Mouse (Mus musculus) lung, embryonic 15.5 days (tissue): ENCODE results near the gene Jsrp1. TPM values are rescaled to one million over a fixed set of nuclear protein-coding genes. Genes with fewer than 3 reads are reported as not detected.

Experiments used
- ATAC-seq: fragments of 200-750 bp; cut with Nextera tagmentation; 2 replicates; pipeline ENCODE4 v1.8.0; 2017; ENCODE audit warnings: moderate number of reproducible peaks, borderline replicate concordance; ENCODE audit not compliant: low FRiP score, low TSS enrichment; ENCODE audit errors: extremely low read depth
- H3K27ac ChIP-seq: fragments of 300-500 bp; sonication (generic); 2 replicates; pipeline ENCODE4 v1.5.1; 2015; ENCODE audit warnings: moderate library complexity, mild to moderate bottlenecking, inconsistent platforms
- H3K27me3 ChIP-seq: fragments of 300-500 bp; sonication (generic); 2 replicates; pipeline ENCODE4 v1.6.1; 2015; ENCODE audit warnings: inconsistent platforms
- H3K36me3 ChIP-seq: fragments of 300-500 bp; sonication (generic); 2 replicates; pipeline ENCODE4 v1.6.1; 2015; ENCODE audit warnings: inconsistent platforms
- H3K4me1 ChIP-seq: fragments of 300-500 bp; sonication (generic); 2 replicates; pipeline ENCODE4 v1.6.1; 2015; ENCODE audit warnings: inconsistent platforms
- H3K4me2 ChIP-seq: fragments of 300-500 bp; sonication (generic); 2 replicates; pipeline ENCODE4 v1.6.1; 2015; ENCODE audit warnings: inconsistent platforms, mild to moderate bottlenecking, moderate library complexity
- H3K4me3 ChIP-seq: fragments of 300-500 bp; sonication (generic); 2 replicates; pipeline ENCODE4 v1.5.1; 2015; ENCODE audit warnings: mild to moderate bottlenecking, inconsistent platforms
- H3K9ac ChIP-seq: fragments of 300-500 bp; sonication (generic); 2 replicates; pipeline ENCODE4 v1.6.1; 2015; ENCODE audit warnings: inconsistent platforms
- H3K9me3 ChIP-seq: fragments of 300-500 bp; sonication (generic); 2 replicates; pipeline ENCODE4 v1.6.1; 2016; ENCODE audit warnings: inconsistent platforms
- WGBS: fragments of 180-500 bp; shearing (Covaris S2); methylation state at CpG from one replicate; pipeline ENCODE4 v1.1.7; 2015; 5-methylcytosine and 5-hydroxymethylcytosine counted together
- polyA plus RNA-seq: library from polyadenylated mRNA; unstranded; fragments of >200 nt; fragmentation: Nextera tagmentation; extraction: Ambion mirVana; gene quantifications from 2 replicates; pipeline ENCODE4 v1.2.1, GENCODE M21; 2015

Jsrp1 gene
- 0.74 and 1.5 TPM in 2 replicates for polyA plus RNA-seq

GRCm38 (mm10) chr10:80813366-80813765, at the start of gene Jsrp1:
TSS of gene Jsrp1 (minus strand) at chr10:80813498.
- Histone ChIP-seq H3K27me3 (peaks cover 23% of the 10 kb centered on the region), H3K36me3 (no peaks in the 10 kb centered on the region), H3K9ac (no peak within 1 kb of the TSS), H3K4me1 (peaks cover 15% of the 10 kb centered on the region), H3K4me2 (no peak within 1 kb of the TSS), H3K27ac (no peak within 1 kb of the TSS), H3K4me3 (no peak within 1 kb of the TSS), H3K9me3 (no peaks in the 10 kb centered on the region)
- 50% methylated on average over 4 of the region's 4 CpGs for WGBS
- no peak for ATAC-seq

- Histone ChIP-seq H3K9ac (no peak overlapping the region), H3K9me3 (no peaks in the 10 kb centered on the region), H3K4me2 (no peak overlapping the region), H3K4me1 (peaks cover 10% of the 10 kb centered on the region; the same call in 1 of the 2 replicates), H3K27me3 (no peaks in the 10 kb centered on the region), H3K36me3 (peaks cover 23% of the 10 kb centered on the region), H3K27ac (no peak overlapping the region), H3K4me3 (no peak overlapping the region)
- WGBS, result 90% methylated on average over 5 of the region's 5 CpGs
- ATAC-seq, result no peak
Observed at GRCm38 (mm10) chr10:80862305-80862704, 49.0 kb upstream of the Jsrp1 start.

GRCm38 (mm10) chr10:80858350-80858935, 45.1 kb upstream of the Jsrp1 start:
- H3K36me3 ChIP-seq, result peaks cover 16% of the 10 kb centered on the region
- H3K9me3 ChIP-seq, result no peaks in the 10 kb centered on the region
- H3K9ac ChIP-seq, result no peak overlapping the region
- H3K4me3 ChIP-seq, result no peak overlapping the region
- H3K27me3 ChIP-seq, result no peaks in the 10 kb centered on the region
- WGBS, result 48% methylated on average over 7 of the region's 7 CpGs
- peak overlapping the region; percentile 63 for H3K27ac ChIP-seq
- no peak overlapping the region for H3K4me2 ChIP-seq
- no peak; the same call in 1 of the 2 replicates for ATAC-seq
- H3K4me1 ChIP-seq, result peaks cover 41% of the 10 kb centered on the region

GRCm38 (mm10) chr10:80857848-80858247, 44.5 kb upstream of the Jsrp1 start:
- Histone ChIP-seq H3K9ac (no peak overlapping the region; the same call in 1 of the 2 replicates), H3K4me3 (no peak overlapping the region), H3K4me2 (no peak overlapping the region)

GRCm38 (mm10) chr10:80857386-80857785, 44.1 kb upstream of the Jsrp1 start:
- 54% methylated on average over 8 of the region's 8 CpGs for WGBS
- Histone ChIP-seq H3K4me1 (peaks cover 43% of the 10 kb centered on the region), H3K4me2 (no peak overlapping the region), H3K9ac (no peak overlapping the region), H3K4me3 (no peak overlapping the region), H3K27ac (peak overlapping the region; percentile 63), H3K36me3 (peaks cover 13% of the 10 kb centered on the region), H3K9me3 (no peaks in the 10 kb centered on the region), H3K27me3 (no peaks in the 10 kb centered on the region)
- ATAC-seq, result no peak

More at GRCm38 (mm10) chr10:80857848-80858247, 44.5 kb upstream of the Jsrp1 start:
- ATAC-seq, result no peak; the same call in 1 of the 2 replicates
- no peaks in the 10 kb centered on the region for H3K9me3 ChIP-seq
- 42% methylated on average over 3 of the region's 3 CpGs for WGBS
- no peaks in the 10 kb centered on the region for H3K27me3 ChIP-seq
- peak overlapping the region; percentile 63 for H3K27ac ChIP-seq
- peaks cover 43% of the 10 kb centered on the region for H3K4me1 ChIP-seq
- H3K36me3 ChIP-seq, result peaks cover 14% of the 10 kb centered on the region

- Histone ChIP-seq H3K36me3 (peaks cover 18% of the 10 kb centered on the region), H3K4me3 (no peak overlapping the region; the same call in 1 of the 2 replicates), H3K4me2 (peak overlapping the region; percentile 99; the same call in 1 of the 2 replicates), H3K9me3 (no peaks in the 10 kb centered on the region), H3K27ac (peak overlapping the region; percentile 63; the same call in 1 of the 2 replicates), H3K27me3 (no peaks in the 10 kb centered on the region), H3K4me1 (peaks cover 43% of the 10 kb centered on the region), H3K9ac (peak overlapping the region; percentile 79; the same call in 1 of the 2 replicates)
- WGBS, result 65% methylated on average over 5 of the region's 5 CpGs
- no peak for ATAC-seq
Observed at GRCm38 (mm10) chr10:80856908-80857307, 43.6 kb upstream of the Jsrp1 start.

- no peak for ATAC-seq
- Histone ChIP-seq H3K9ac (peak overlapping the region; percentile 79), H3K27ac (no peak overlapping the region)
Observed at GRCm38 (mm10) chr10:80856267-80856666, 43.0 kb upstream of the Jsrp1 start.

GRCm38 (mm10) chr10:80855749-80856073, 42.4 kb upstream of the Jsrp1 start:
- peak overlapping the region; percentile 99 for H3K4me2 ChIP-seq
- ATAC-seq, result no peak
- peaks cover 43% of the 10 kb centered on the region for H3K4me1 ChIP-seq
- peak overlapping the region; percentile 79 for H3K9ac ChIP-seq
- H3K36me3 ChIP-seq, result peaks cover 20% of the 10 kb centered on the region
- H3K27me3 ChIP-seq, result no peaks in the 10 kb centered on the region
- H3K9me3 ChIP-seq, result no peaks in the 10 kb centered on the region
- H3K4me3 ChIP-seq, result peak overlapping the region; percentile 78
- no peak overlapping the region for H3K27ac ChIP-seq
- 16% methylated on average over 11 of the region's 11 CpGs for WGBS

More at GRCm38 (mm10) chr10:80856267-80856666, 43.0 kb upstream of the Jsrp1 start:
- no peaks in the 10 kb centered on the region for H3K27me3 ChIP-seq
- H3K9me3 ChIP-seq, result no peaks in the 10 kb centered on the region
- H3K4me2 ChIP-seq, result peak overlapping the region; percentile 99
- H3K4me3 ChIP-seq, result peak overlapping the region; percentile 78
- WGBS, result 39% methylated on average over 3 of the region's 3 CpGs
- peaks cover 18% of the 10 kb centered on the region for H3K36me3 ChIP-seq
- H3K4me1 ChIP-seq, result peaks cover 43% of the 10 kb centered on the region

- H3K36me3 ChIP-seq, result peaks cover 20% of the 10 kb centered on the region
- WGBS, result under 1% methylated on average over 81 of the region's 81 CpGs
- peak within 1 kb of the TSS; percentile 78 for H3K4me3 ChIP-seq
- no peak within 1 kb of the TSS for H3K27ac ChIP-seq
- peaks cover 43% of the 10 kb centered on the region for H3K4me1 ChIP-seq
- no peaks in the 10 kb centered on the region for H3K27me3 ChIP-seq
- no peaks in the 10 kb centered on the region for H3K9me3 ChIP-seq
- peak; percentile 74 for ATAC-seq
- H3K9ac ChIP-seq, result peak within 1 kb of the TSS; percentile 79
- H3K4me2 ChIP-seq, result peak within 1 kb of the TSS; percentile 99
Observed at GRCm38 (mm10) chr10:80854913-80855748, 41.8 kb upstream of the Jsrp1 start, which contains the start of the genes Lsm7 and Sppl2b. TSS of gene Lsm7 (minus strand) at chr10:80855209. TSS of gene Sppl2b (plus strand) at chr10:80855275.

GRCm38 (mm10) chr10:80848571-80848970, 35.3 kb upstream of the Jsrp1 start:
- WGBS, result 9% methylated on average over 10 of the region's 10 CpGs
- ATAC-seq, result peak; percentile 36; the same call in 1 of the 2 replicates
- Histone ChIP-seq H3K9me3 (no peaks in the 10 kb centered on the region), H3K27me3 (peaks cover 29% of the 10 kb centered on the region), H3K4me3 (no peak overlapping the region), H3K9ac (no peak overlapping the region), H3K4me1 (peaks cover 13% of the 10 kb centered on the region), H3K4me2 (no peak overlapping the region), H3K36me3 (peaks cover 20% of the 10 kb centered on the region), H3K27ac (no peak overlapping the region)

- Histone ChIP-seq H3K4me1 (peaks cover 14% of the 10 kb centered on the region), H3K9ac (no peak overlapping the region), H3K27me3 (peaks cover 53% of the 10 kb centered on the region), H3K27ac (no peak overlapping the region), H3K4me2 (no peak overlapping the region), H3K4me3 (no peak overlapping the region), H3K9me3 (no peaks in the 10 kb centered on the region), H3K36me3 (no peaks in the 10 kb centered on the region)
- WGBS, result 54% methylated on average over 12 of the region's 12 CpGs
- no peak for ATAC-seq
Observed at GRCm38 (mm10) chr10:80845732-80846131, 32.4 kb upstream of the Jsrp1 start.
